Mouse (Mus musculus): ENCODE measurements around the gene P2ry6.

Gene P2ry6

GRCm38 (mm10) chr7:100988092-100988491, 13.6 kb upstream of the P2ry6 start:
- peak; percentile 63 for DNase-seq (ENCODE audit: low read depth)

DNA sequence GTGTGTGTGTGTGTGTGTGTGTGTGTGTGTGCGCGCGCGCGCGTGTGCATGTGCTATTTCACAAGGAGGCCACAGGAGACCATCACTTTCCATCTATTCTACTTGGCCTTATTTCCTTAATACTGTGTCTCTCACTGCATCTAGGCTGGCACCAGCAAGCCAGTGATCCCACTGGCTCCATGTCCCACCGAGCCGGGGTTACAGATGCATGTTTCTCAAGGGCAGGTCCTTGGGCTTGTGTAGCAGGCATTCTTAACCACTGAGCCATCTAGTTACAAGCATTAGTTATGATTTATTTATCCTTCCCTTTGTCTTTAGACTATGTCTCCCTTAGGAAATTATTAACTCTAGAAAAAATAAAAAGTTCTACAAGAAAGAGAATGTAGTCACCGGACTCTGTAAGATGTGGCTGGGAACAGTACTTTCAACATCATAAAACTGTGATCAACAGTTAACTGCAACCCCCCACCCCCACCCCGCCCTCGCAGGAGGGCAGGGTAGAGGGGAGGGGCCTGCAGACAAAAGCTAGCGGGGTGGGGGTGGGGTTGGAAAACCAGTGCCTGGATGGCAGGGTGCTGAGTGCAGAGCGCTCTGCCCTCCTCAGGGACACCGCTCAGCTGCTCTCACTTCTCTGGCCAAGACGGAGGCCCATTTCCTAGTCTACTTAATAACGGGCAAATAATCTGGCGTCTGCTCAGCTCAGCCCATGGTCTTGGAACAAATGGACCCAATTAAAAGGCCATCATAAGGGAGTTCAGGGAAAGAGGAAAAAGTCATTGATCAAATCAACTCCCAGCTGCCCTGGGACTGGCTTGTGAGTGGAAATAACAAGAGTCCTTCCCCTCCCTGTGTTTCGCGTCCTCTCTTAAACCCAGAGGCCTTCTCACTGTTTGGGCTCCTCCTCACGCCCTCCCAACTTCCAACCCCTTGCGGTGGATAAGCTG, 10.3 kb upstream of the P2ry6 start:
- peak; percentile 25 for DNase-seq (ENCODE audit: low read depth)

DNA sequence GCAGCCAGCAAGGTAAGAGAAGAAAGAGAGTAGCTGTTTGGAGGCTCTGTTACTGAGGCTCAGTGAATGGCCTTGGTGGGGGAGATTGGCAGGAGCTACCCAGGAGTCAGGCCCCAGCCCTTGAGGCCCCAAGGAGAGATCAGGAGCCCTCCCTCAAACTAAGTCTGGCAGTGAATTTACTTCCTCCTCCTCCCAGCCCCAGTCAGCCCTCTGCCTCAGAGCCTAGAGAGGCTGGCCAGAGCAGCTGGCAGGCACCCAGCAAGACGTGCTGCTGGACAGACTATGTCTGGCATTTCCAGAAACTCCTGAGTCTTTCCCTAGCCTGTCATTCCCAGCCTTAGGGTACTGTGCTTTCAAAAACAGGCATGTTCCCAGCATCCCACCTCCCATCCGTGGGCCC, 4.7 kb upstream of the P2ry6 start:
- DNase-seq (ENCODE audit: low read depth): peak; percentile 86

- no peak for DNase-seq (ENCODE audit: low read depth)
These were observed 3.7 kb upstream of the P2ry6 start for GRCm38 (mm10) chr7:100978171-100978570.

GRCm38 (mm10) chr7:100972875-100973274, 1.6 kb downstream of the P2ry6 start:
- no peak for DNase-seq (ENCODE audit: low read depth)

DNA sequence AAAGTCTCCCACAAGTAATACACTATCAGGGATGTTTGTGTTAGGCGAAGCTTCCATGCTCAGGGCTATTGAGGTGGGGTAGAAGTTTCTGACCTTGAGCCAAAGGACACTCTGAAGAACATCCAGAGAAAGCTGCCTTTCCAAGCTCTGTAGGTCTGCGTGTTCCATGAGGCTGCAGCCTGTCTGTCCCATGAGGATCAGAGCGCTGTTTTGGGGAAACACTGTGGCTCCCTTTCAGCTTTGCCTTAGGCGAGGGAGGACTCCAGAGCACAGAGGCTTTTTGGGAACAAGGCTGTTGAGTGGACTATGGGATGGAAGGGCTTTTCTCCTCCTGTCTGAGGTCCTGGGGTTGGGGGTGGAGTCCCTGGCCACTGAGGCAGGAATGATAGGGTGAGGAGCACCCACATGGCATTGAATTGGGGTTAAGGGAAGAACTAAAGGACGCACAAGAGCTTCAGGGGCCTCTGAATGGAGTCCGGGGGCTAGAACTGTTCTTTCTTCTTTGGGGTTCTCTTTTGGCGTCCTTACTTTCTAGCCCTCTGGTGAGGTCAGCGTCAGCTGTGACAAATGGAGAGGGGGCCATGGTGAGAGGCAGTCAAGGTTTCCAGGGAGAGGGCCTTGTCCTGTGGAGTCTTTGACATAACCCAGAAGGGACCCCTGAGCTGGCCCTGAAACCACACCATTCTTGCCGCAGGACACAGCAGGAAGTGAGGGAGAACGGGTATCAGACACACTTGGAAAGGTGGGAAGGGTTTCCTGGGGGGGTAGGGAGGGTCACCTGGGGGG, 5.4 kb downstream of the P2ry6 start:
- no peak for DNase-seq (ENCODE audit: low read depth)

GRCm38 (mm10) chr7:100968376-100968775, 6.1 kb downstream of the P2ry6 start:
- DNase-seq (ENCODE audit: low read depth): no peak

DNA sequence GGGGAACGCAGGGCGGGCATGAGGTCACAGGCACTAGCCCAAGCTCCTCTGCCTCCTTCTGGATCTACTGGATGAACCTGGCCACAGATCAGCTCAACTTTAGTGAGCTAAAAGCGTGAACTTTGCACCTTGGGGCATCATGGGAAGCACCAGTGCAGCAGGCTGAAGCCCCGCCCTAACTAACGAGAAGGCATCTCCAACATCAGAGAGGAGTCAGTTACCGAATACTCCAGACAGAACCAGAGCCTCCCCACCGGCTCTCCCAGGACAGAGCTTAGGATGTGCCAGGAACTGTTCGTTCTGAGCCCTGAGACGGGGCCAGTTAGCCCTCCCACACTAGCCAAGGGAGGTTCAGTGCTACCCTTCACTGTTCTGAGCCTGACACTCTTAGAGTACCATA, 6.6 kb downstream of the P2ry6 start:
- no peak for DNase-seq (ENCODE audit: low read depth)

DNA sequence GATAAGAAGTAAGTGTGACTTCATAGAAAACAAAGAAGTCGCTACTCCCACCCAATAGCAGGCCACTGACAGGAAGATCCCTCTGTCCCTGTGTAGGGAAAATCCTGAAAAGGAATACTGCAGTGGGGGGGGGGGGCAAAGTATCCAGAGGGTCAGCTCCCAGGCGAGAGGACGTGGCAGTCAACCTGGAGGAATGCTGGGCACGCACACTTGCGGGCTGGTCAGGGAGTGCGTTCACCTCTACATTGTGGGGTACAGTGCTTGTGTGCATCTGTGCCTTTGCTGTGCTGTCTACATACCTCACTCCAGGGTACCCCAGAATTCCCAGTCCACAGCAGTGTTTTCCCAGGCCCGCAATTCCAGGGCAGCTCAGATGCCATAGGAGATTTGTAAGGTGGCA, 8.4 kb downstream of the P2ry6 start:
- DNase-seq (ENCODE audit: low read depth): no peak

GRCm38 (mm10) chr7:100965079-100965478, 9.4 kb downstream of the P2ry6 start:
- no peak for DNase-seq (ENCODE audit: low read depth)

- no peak for DNase-seq (ENCODE audit: low read depth)
These were observed 10.2 kb downstream of the P2ry6 start for GRCm38 (mm10) chr7:100964242-100964641.

DNA sequence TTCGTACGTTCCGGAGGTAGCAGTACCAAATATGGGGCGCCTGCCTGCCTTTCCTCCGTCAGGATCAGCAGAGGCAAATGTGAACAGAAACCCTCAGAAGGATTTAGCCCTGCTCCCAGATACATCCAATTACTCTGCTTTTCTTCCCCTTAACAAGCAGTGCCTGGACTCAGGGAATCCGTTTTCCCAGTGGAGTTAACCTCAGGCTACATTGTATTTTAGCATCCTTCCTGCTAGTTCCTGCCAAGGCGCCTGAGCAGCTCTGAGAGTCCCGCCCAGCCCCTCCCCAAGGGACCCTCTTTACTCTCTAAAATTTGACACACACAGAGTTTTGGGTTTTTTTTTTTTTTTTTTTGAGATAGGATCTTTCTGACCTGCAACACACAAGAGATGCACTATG, 11.1 kb downstream of the P2ry6 start:
- DNase-seq (ENCODE audit: low read depth): no peak

- DNase-seq (ENCODE audit: low read depth): no peak
These were observed 13.3 kb downstream of the P2ry6 start for GRCm38 (mm10) chr7:100961146-100961545.

- no peak for DNase-seq (ENCODE audit: low read depth)
These were observed 14.0 kb downstream of the P2ry6 start for GRCm38 (mm10) chr7:100960462-100960861.

- no peak for DNase-seq (ENCODE audit: low read depth)
These were observed 16.0 kb downstream of the P2ry6 start for GRCm38 (mm10) chr7:100958426-100958825.

- DNase-seq (ENCODE audit: low read depth): no peak
These were observed 21.8 kb downstream of the P2ry6 start for GRCm38 (mm10) chr7:100952686-100953085.

DNA sequence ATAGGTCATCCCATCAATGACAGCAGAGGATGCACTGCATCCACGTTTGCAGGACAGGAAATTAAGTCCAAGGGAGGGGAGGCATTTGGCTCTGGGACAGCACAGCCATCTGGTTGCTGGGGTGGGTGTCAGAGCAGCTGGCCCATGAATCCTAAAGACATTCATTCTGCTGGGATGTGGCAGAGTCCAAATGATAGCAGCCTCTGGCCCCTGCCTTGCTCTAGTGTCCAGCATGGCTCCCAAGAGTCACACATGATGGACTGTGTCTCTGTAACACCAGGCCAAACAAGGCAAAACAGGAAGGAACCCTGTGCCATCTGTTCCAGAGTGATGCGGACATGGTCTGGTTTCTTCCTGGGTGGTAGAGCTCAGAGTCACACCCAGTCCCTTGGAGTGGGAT, 22.5 kb downstream of the P2ry6 start:
- no peak for DNase-seq (ENCODE audit: low read depth)

DNA sequence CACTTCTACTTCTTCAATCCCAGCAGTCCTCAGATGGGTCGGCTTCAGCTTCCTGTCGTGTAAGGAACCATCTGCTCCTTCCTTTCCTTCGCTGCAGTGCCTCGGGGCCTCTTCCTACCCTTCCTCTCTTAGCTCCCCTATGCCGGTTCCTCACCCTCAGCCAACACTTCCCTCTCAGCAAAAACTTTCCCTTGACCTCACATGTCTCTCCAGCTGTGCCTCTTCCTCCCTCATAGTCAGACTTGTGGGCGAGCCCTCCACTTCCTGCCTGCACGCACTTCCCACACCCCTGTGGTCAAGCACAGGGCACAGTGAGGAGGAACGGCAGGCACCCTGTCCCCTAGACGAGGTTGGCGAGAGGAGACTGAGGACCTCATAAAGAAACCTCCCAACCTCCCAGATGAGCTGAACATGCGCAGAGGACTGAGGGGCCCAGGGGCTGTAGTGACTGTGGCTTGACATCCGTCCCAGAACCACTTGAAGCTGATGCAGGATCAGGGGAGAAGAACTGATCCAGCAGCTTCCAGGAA, 23.9 kb downstream of the P2ry6 start:
- no peak for DNase-seq (ENCODE audit: low read depth)

GRCm38 (mm10) chr7:100950031-100950430, 24.4 kb downstream of the P2ry6 start:
- DNase-seq (ENCODE audit: low read depth): no peak

- DNase-seq (ENCODE audit: low read depth): no peak
These were observed 29.7 kb downstream of the P2ry6 start for GRCm38 (mm10) chr7:100944738-100945137.

DNA sequence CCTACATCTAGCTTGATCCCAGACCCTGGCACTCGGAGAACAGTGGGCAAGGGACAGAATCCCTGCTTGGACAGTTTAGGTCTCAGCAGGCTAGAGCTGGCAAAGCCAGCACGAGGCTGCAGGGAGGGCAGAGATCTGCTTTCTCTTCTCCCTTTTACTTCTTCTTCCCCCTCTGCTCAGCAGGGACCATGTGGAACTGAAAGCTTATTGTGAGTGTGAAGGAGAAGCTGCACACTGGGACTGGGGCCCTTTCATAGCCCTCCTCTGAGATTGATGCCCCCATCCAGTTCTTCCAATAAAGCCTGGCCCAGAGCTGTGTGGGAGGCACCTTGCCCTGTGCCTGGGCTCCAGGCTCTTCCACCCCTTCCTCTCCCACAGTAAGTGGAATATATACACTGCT, 30.1 kb downstream of the P2ry6 start:
- DNase-seq (ENCODE audit: low read depth): no peak

DNA sequence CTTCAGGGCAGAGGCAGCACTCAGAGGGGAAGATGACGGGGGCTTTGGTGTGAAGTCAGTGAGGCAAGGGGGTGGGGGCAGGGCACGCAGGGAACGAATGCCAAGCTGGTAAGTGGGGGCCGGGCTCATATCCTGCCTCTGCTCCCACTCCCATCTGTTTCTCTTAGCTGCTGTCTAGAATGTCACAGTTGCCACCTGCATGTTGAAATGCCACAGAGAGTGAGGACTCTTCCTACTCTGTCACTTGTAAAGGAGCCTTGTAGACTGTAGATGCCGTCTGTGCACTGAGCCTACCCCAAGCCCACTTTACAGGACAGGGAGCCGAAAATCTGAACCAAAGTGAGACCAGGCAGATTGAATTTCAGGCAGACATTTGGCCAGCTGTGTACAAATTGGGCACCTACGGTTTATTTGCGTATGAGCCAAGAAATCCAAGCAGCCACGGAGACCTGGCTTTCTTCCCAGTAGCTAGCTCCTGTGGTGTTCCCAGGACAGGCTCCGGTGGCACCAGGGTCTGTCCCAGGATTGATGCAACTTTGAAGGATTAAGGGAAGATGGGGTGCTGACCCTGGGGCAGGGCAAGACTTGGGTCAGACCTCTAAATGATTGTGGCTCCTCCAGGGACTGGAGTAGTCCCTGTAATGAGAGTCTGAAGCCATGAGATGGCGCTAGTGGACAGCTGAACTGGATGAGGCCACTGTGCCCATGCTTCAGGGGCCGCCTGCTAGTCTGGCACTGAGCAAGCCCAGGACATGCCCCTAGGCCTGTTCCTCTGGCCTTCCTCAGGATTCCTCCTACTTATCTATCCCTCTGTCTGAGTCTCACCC, 31.4 kb downstream of the P2ry6 start:
- DNase-seq (ENCODE audit: low read depth): peak; percentile 76
